Mouse (Mus musculus) lung, embryonic 15.5 days (tissue): ENCODE data around the gene Def8. TPM values are rescaled to one million over a fixed set of nuclear protein-coding genes. Genes with fewer than 3 reads are reported as not detected.

Experiments used
- ATAC-seq: fragments of 200-750 bp; cut with Nextera tagmentation; 2 replicates; pipeline ENCODE4 v1.8.0; 2017; ENCODE audit warnings: moderate number of reproducible peaks, borderline replicate concordance; ENCODE audit not compliant: low FRiP score, low TSS enrichment; ENCODE audit errors: extremely low read depth
- H3K27ac ChIP-seq: fragments of 300-500 bp; sonication (generic); 2 replicates; pipeline ENCODE4 v1.5.1; 2015; ENCODE audit warnings: moderate library complexity, mild to moderate bottlenecking, inconsistent platforms
- H3K27me3 ChIP-seq: fragments of 300-500 bp; sonication (generic); 2 replicates; pipeline ENCODE4 v1.6.1; 2015; ENCODE audit warnings: inconsistent platforms
- H3K36me3 ChIP-seq: fragments of 300-500 bp; sonication (generic); 2 replicates; pipeline ENCODE4 v1.6.1; 2015; ENCODE audit warnings: inconsistent platforms
- H3K4me1 ChIP-seq: fragments of 300-500 bp; sonication (generic); 2 replicates; pipeline ENCODE4 v1.6.1; 2015; ENCODE audit warnings: inconsistent platforms
- H3K4me2 ChIP-seq: fragments of 300-500 bp; sonication (generic); 2 replicates; pipeline ENCODE4 v1.6.1; 2015; ENCODE audit warnings: inconsistent platforms, mild to moderate bottlenecking, moderate library complexity
- H3K4me3 ChIP-seq: fragments of 300-500 bp; sonication (generic); 2 replicates; pipeline ENCODE4 v1.5.1; 2015; ENCODE audit warnings: mild to moderate bottlenecking, inconsistent platforms
- H3K9ac ChIP-seq: fragments of 300-500 bp; sonication (generic); 2 replicates; pipeline ENCODE4 v1.6.1; 2015; ENCODE audit warnings: inconsistent platforms
- H3K9me3 ChIP-seq: fragments of 300-500 bp; sonication (generic); 2 replicates; pipeline ENCODE4 v1.6.1; 2016; ENCODE audit warnings: inconsistent platforms
- WGBS: fragments of 180-500 bp; shearing (Covaris S2); methylation state at CpG from one replicate; pipeline ENCODE4 v1.1.7; 2015; 5-methylcytosine and 5-hydroxymethylcytosine counted together
- polyA plus RNA-seq: library from polyadenylated mRNA; unstranded; fragments of >200 nt; fragmentation: Nextera tagmentation; extraction: Ambion mirVana; gene quantifications from 2 replicates; pipeline ENCODE4 v1.2.1, GENCODE M21; 2015

Def8 gene
- polyA plus RNA-seq, 1 experiment from 2014 or later = 31.1 TPM

- Histone ChIP-seq H3K4me1 (no peaks in the 10 kb centered on the region), H3K27me3 (no peaks in the 10 kb centered on the region), H3K36me3 (peaks cover 65% of the 10 kb centered on the region), H3K9me3 (no peaks in the 10 kb centered on the region), H3K27ac (no peak overlapping the region), H3K9ac (no peak overlapping the region), H3K4me3 (no peak overlapping the region), H3K4me2 (no peak overlapping the region)
- 97% methylated on average over 6 of the region's 6 CpGs for WGBS
- ATAC-seq = no peak
Observed at GRCm38 (mm10) chr8:123503801-123504467, 80.6 kb downstream of the Def8 start.

- Histone ChIP-seq H3K9me3 (no peaks in the 10 kb centered on the region), H3K36me3 (peaks cover 60% of the 10 kb centered on the region), H3K27ac (no peak overlapping the region), H3K4me2 (no peak overlapping the region), H3K4me3 (no peak overlapping the region), H3K9ac (no peak overlapping the region), H3K4me1 (no peaks in the 10 kb centered on the region), H3K27me3 (no peaks in the 10 kb centered on the region)
- WGBS = 89% methylated on average over 9 of the region's 9 CpGs
- ATAC-seq = no peak
Observed at GRCm38 (mm10) chr8:123504591-123505195, 81.4 kb downstream of the Def8 start.

- no peak for ATAC-seq
- Histone ChIP-seq H3K27me3 (no peaks in the 10 kb centered on the region), H3K4me1 (no peaks in the 10 kb centered on the region), H3K9ac (no peak overlapping the region), H3K27ac (no peak overlapping the region), H3K4me2 (no peak overlapping the region), H3K4me3 (no peak overlapping the region), H3K36me3 (peaks cover 56% of the 10 kb centered on the region), H3K9me3 (no peaks in the 10 kb centered on the region)
- WGBS = 72% methylated on average over 4 of the region's 4 CpGs
Observed at GRCm38 (mm10) chr8:123505267-123505666, 81.9 kb downstream of the Def8 start.

GRCm38 (mm10) chr8:123505695-123506094 is 82.4 kb downstream of the Def8 start:
- Histone ChIP-seq H3K9me3 (no peaks in the 10 kb centered on the region), H3K27me3 (no peaks in the 10 kb centered on the region), H3K9ac (no peak overlapping the region), H3K4me3 (no peak overlapping the region), H3K27ac (no peak overlapping the region), H3K4me1 (no peaks in the 10 kb centered on the region), H3K36me3 (peaks cover 52% of the 10 kb centered on the region), H3K4me2 (no peak overlapping the region)
- no peak for ATAC-seq
- WGBS = 83% methylated on average over 9 of the region's 9 CpGs

GRCm38 (mm10) chr8:123507153-123507552 is 83.8 kb downstream of the Def8 start:
- H3K4me3 ChIP-seq = no peak overlapping the region
- H3K27ac ChIP-seq = no peak overlapping the region
- no peak overlapping the region for H3K9ac ChIP-seq
- no peak overlapping the region for H3K4me2 ChIP-seq
- peaks cover 37% of the 10 kb centered on the region for H3K36me3 ChIP-seq
- no peak for ATAC-seq
- no peaks in the 10 kb centered on the region for H3K9me3 ChIP-seq
- no peaks in the 10 kb centered on the region; the same call in 1 of the 2 replicates for H3K27me3 ChIP-seq
- no peaks in the 10 kb centered on the region for H3K4me1 ChIP-seq
- WGBS = 95% methylated on average over 5 of the region's 5 CpGs

- Histone ChIP-seq H3K36me3 (peaks cover 10% of the 10 kb centered on the region; the same call in 1 of the 2 replicates), H3K4me1 (peaks cover 12% of the 10 kb centered on the region), H3K9ac (no peak overlapping the region), H3K4me2 (no peak overlapping the region), H3K27ac (no peak overlapping the region), H3K4me3 (no peak overlapping the region), H3K9me3 (no peaks in the 10 kb centered on the region), H3K27me3 (peaks cover 32% of the 10 kb centered on the region)
- ATAC-seq = no peak
- WGBS = 71% methylated on average over 5 of the region's 5 CpGs
Observed at GRCm38 (mm10) chr8:123510819-123511218, 87.5 kb downstream of the Def8 start.

Other genes starting within 250 kb of the Def8 start
- gene Dpep1, start 237.3 kb upstream of the Def8 start, polyA plus RNA-seq = 4.5 and 6.1 TPM in 2 replicates
- gene Chmp1a, start 210.8 kb upstream of the Def8 start, polyA plus RNA-seq = 135 and 141 TPM in 2 replicates
- gene Spata33, start 210.7 kb upstream of the Def8 start, polyA plus RNA-seq = 4.9 and 5.5 TPM in 2 replicates
- gene Cdk10, start 198.7 kb upstream of the Def8 start, polyA plus RNA-seq = 30.0 and 32.1 TPM in 2 replicates
- 4.6 and 4.8 TPM in 2 replicates for gene Spata2l, start 187.3 kb upstream of the Def8 start, polyA plus RNA-seq
- gene Zfp276, start 169.3 kb upstream of the Def8 start, polyA plus RNA-seq = 19.4 and 21.6 TPM in 2 replicates
- 21.9 and 24.6 TPM in 2 replicates for gene Vps9d1, start 169.2 kb upstream of the Def8 start, polyA plus RNA-seq
- 29.0 and 30.0 TPM in 2 replicates for gene Fanca, start 105.0 kb upstream of the Def8 start, polyA plus RNA-seq
- 1.3 and 1.4 TPM in 2 replicates for gene Spire2, start 90.8 kb upstream of the Def8 start, polyA plus RNA-seq
- gene Tcf25, start 49.8 kb upstream of the Def8 start, polyA plus RNA-seq = 143 and 162 TPM in 2 replicates
- not detected in 2 replicates for gene Mc1r, start 16.4 kb upstream of the Def8 start, polyA plus RNA-seq
- gene Tubb3, start 12.1 kb upstream of the Def8 start, polyA plus RNA-seq = 4.6 and 11.4 TPM in 2 replicates
- gene Afg3l1, start 54.4 kb downstream of the Def8 start, polyA plus RNA-seq = 48.2 and 50.5 TPM in 2 replicates
- 1.9 and 2.4 TPM in 2 replicates for gene Dbndd1, start 91.9 kb downstream of the Def8 start, polyA plus RNA-seq
- 27.6 and 29.8 TPM in 2 replicates for gene Gas8, start 95.3 kb downstream of the Def8 start, polyA plus RNA-seq
- 7.9 and 9.3 TPM in 2 replicates for gene Rhou, start 230.4 kb downstream of the Def8 start, polyA plus RNA-seq